Mouse (Mus musculus): ENCODE data around the gene Fth1. TPM values are rescaled to one million over a fixed set of nuclear protein-coding genes. Genes with fewer than 3 reads are reported as not detected.
A peak's percentile ranks its signal among the peaks of the same experiment; 100 is the strongest.
"Not testable (repeated sequence)": the region's sequence is repeated elsewhere in the genome, so short reads cannot be mapped to it uniquely, and the experiment has no call there.

The Fth1 gene
- total RNA-seq (2021), result 2,505 and 2,798 TPM in 2 replicates
- long read RNA-seq, transcript Fth1-201 (4 exons, 929 nt), result major isoform, 2,533 of 2,612 reads
- long read RNA-seq, transcript Fth1-208 (3 exons, 2,062 nt), result minor isoform, 5 of 2,612 reads
- long read RNA-seq, partial matches to known transcripts, result 19 of 2,612 reads
- long read RNA-seq, other reads (novel, unspliced or antisense), result 53 of 2,612 reads

GRCm38 (mm10) chr19:9980258-9980657 is at the start of gene Fth1:
Gene Fth1 (plus strand): TSS chr19:9980598.
- no peak for DNase-seq

GRCm38 (mm10) chr19:9931167-9931607 is 49.2 kb upstream of the Fth1 start:
- DNase-seq, result not testable (repeated sequence)

GRCm38 (mm10) chr19:9933908-9934307 is 46.5 kb upstream of the Fth1 start:
- no peak for DNase-seq

GRCm38 (mm10) chr19:9936579-9936978 is 43.8 kb upstream of the Fth1 start:
- no peak for DNase-seq

- DNase-seq, result no peak
Observed at GRCm38 (mm10) chr19:9937428-9937827, 43.0 kb upstream of the Fth1 start.

GRCm38 (mm10) chr19:9938156-9938823 is 42.1 kb upstream of the Fth1 start:
- no peak for DNase-seq

- peak; percentile 77 for DNase-seq
Observed at GRCm38 (mm10) chr19:9938824-9939303, 41.5 kb upstream of the Fth1 start.

GRCm38 (mm10) chr19:9939841-9940240 is 40.6 kb upstream of the Fth1 start:
- no peak for DNase-seq

- no peak for DNase-seq
Observed at GRCm38 (mm10) chr19:9940903-9941302, 39.5 kb upstream of the Fth1 start.

- DNase-seq, result no peak
Observed at GRCm38 (mm10) chr19:9941809-9942208, 38.6 kb upstream of the Fth1 start.

- no peak for DNase-seq
Observed at GRCm38 (mm10) chr19:9942539-9943533, 37.6 kb upstream of the Fth1 start.

GRCm38 (mm10) chr19:9945800-9946564 is 34.4 kb upstream of the Fth1 start:
- no peak for DNase-seq

GRCm38 (mm10) chr19:9946986-9947385 is 33.4 kb upstream of the Fth1 start:
- DNase-seq, result no peak

GRCm38 (mm10) chr19:9952390-9952789 is 28.0 kb upstream of the Fth1 start:
- no peak for DNase-seq

GRCm38 (mm10) chr19:9952912-9953311 is 27.5 kb upstream of the Fth1 start:
- DNase-seq, result no peak

GRCm38 (mm10) chr19:9954055-9954810 is 26.2 kb upstream of the Fth1 start:
- DNase-seq, result peak; percentile 75

- peak; percentile 20 for DNase-seq
Observed at GRCm38 (mm10) chr19:9954811-9955202, 25.6 kb upstream of the Fth1 start.

- no peak for DNase-seq
Observed at GRCm38 (mm10) chr19:9955438-9955837, 25.0 kb upstream of the Fth1 start.

- DNase-seq, result no peak
Observed at GRCm38 (mm10) chr19:9956624-9957388, 23.6 kb upstream of the Fth1 start.

GRCm38 (mm10) chr19:9957965-9958364 is 22.4 kb upstream of the Fth1 start:
- no peak for DNase-seq
